Mouse (Mus musculus): ENCODE measurements around the gene Klk9.

GRCm38 (mm10) chr7:43771916-43772315 is 19.8 kb upstream of the Klk9 start:
- TF ChIP-seq CTCF (IDR thresholded peaks at IDR 0.05; ENCODE audit: low read depth) (no peak), EP300 (optimal IDR thresholded peaks at IDR 0.05) (no peak)
